Mouse (Mus musculus): Measurements from ENCODE around the gene Dclk1.
"Not testable (repeated sequence)": the region's sequence is repeated elsewhere in the genome, so short reads cannot be mapped to it uniquely, and the experiment has no call there.

The Dclk1 gene

GRCm38 (mm10) chr3:55241730-55242421 lies at the start of gene Dclk1:
Dclk1 (plus strand) TSS chr3:55242364.
- no peak for DNase-seq

- no peak for DNase-seq
Observed at GRCm38 (mm10) chr3:55193351-55193750, 48.8 kb upstream of the Dclk1 start.

GRCm38 (mm10) chr3:55194792-55195191 lies 47.4 kb upstream of the Dclk1 start:
- no peak for DNase-seq

- no peak for DNase-seq
Observed at GRCm38 (mm10) chr3:55195581-55196327, 46.4 kb upstream of the Dclk1 start.

- DNase-seq = no peak
Observed at GRCm38 (mm10) chr3:55196328-55196710, 45.8 kb upstream of the Dclk1 start.

GRCm38 (mm10) chr3:55203621-55204020 lies 38.5 kb upstream of the Dclk1 start:
- DNase-seq = not testable (repeated sequence)

GRCm38 (mm10) chr3:55206413-55206812 lies 35.8 kb upstream of the Dclk1 start:
- DNase-seq = no peak

GRCm38 (mm10) chr3:55207665-55208064 lies 34.5 kb upstream of the Dclk1 start:
- no peak for DNase-seq

GRCm38 (mm10) chr3:55212254-55212653 lies 29.9 kb upstream of the Dclk1 start:
- no peak for DNase-seq

GRCm38 (mm10) chr3:55213785-55214184 lies 28.4 kb upstream of the Dclk1 start:
- no peak for DNase-seq

GRCm38 (mm10) chr3:55214413-55214812 lies 27.8 kb upstream of the Dclk1 start:
- no peak for DNase-seq

- peak; percentile 32 for DNase-seq
Observed at GRCm38 (mm10) chr3:55222502-55222901, 19.7 kb upstream of the Dclk1 start.

- no peak for DNase-seq
Observed at GRCm38 (mm10) chr3:55223862-55224261, 18.3 kb upstream of the Dclk1 start.

- DNase-seq = peak; percentile 28
Observed at GRCm38 (mm10) chr3:55226501-55227213, 15.5 kb upstream of the Dclk1 start.

- no peak for DNase-seq
Observed at GRCm38 (mm10) chr3:55227214-55227581, 15.0 kb upstream of the Dclk1 start.

- DNase-seq = peak; percentile 86
Observed at GRCm38 (mm10) chr3:55242422-55243055, 375 bp downstream of the Dclk1 start.

GRCm38 (mm10) chr3:55243056-55243471 lies 900 bp downstream of the Dclk1 start:
- no peak for DNase-seq

- DNase-seq = peak; percentile 22
Observed at GRCm38 (mm10) chr3:55244087-55244486, 1.9 kb downstream of the Dclk1 start.

- no peak for DNase-seq
Observed at GRCm38 (mm10) chr3:55246618-55247272, 4.6 kb downstream of the Dclk1 start.

- DNase-seq = no peak
Observed at GRCm38 (mm10) chr3:55248048-55248447, 5.9 kb downstream of the Dclk1 start.

GRCm38 (mm10) chr3:55248508-55248907 lies 6.3 kb downstream of the Dclk1 start:
- peak; percentile 61 for DNase-seq

- no peak for DNase-seq
Observed at GRCm38 (mm10) chr3:55250631-55251030, 8.5 kb downstream of the Dclk1 start.

- no peak for DNase-seq
Observed at GRCm38 (mm10) chr3:55260139-55260538, 18.0 kb downstream of the Dclk1 start.
